Mouse (Mus musculus) cerebellum, postnatal 10 days (tissue): ENCODE measurements around the gene Homer2.
A peak's percentile ranks its signal among the peaks of the same experiment; 100 is the strongest.

Experiments
- DNase-seq, 2 experiments: peaks; one replicate each; pipeline ENCODE4 v3.0.0; 2021; ENCODE audit warnings: mixed read lengths in 2 of 2

Homer2 gene

DNA sequence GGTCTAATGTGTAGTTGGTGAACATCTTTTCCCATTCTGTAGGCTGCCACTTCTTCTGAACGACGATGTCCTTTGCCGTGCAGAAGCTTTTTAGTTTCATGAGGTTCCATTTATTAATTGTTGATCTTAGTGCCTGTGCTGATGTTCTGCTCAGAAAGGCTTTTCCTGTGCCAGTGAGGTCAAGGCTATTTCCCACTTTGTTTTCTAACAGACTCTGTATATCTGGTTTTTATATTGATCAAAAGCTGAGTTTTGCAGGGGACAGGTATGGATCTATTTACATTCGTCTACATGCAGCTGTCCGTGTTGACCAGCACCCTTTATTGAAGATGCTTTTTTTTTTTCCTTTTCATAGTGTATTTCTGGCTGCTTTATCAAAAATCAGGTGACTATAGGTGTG, 128.0 kb downstream of the Homer2 start:
- no peak for DNase-seq

DNA sequence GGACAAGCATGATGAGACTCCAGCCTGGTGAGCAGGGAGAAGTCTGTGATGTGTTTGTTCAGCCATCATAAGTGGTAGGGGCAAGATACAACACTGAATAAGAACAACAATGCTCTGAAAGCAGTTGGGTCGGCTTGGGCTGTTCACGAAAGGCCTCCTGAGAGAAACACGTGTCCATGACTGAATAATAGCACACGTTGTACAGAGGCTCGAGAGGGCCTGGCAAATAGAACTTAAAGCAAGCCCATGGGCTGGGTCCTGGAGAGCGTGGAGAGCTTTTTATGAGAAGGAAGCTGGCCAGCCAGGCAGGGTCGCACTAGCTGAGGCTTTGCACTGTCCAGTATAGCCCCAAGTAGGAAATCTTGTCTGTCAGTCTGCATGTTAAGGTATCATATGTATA, 128.9 kb downstream of the Homer2 start:
- DNase-seq: no peak

DNA sequence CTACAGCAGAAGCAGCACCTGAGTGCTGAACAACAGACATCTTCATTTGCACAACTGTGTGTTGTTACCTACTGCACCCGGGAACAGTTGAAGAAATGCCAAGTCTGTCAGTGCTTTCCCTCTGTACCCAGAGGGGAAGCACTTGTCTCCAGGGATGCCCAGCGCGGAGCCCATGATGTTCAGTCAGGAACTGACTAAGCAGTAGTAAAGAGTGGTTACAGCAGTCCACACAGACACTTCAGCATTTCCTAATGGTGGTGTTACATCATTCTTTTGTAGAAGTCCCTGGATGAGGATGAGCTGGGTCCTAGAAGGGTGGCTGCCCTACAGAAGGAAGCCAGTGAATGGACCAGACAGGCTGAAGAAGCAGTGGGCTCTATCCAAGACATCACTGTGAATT, 129.5 kb downstream of the Homer2 start:
- no peak for DNase-seq

DNA sequence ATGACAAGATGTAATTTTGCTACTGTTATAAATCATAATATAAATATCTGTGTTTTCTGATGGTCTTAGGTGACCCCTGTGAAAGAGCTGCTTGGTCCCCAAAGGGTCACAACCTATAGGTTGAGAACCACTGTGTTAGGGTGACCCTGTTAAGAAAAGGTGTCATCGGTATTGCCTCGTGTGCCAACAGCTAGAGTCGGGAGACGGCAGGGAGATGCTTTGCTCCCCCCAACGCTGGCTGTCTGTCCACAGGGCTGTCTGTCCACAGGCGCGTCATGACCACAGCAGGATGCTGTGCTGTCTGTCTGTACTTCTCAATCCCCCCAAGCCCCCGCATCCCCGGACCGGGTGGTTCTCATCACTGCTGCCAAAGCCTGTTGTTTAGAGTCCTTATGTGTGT, 131.7 kb downstream of the Homer2 start:
- no peak for DNase-seq

DNA sequence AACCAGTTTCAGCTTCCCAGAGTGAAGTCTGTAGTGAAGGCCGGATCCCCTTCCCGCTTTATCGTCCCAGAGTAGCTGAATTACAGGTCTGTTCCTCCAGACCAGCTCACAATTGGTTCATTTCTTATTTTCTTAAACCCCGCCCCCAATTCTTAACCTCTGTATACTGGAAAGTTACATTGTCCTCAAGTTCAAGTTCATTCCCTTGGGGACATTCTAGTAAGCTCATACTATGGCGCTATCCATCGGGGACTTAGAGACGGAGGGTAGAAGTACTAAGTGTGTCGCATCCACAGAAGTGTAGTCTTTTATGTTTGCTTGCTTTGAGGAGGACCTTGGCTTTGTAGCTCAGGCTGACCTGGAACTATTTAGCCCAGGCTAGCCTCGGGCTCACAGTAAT, 133.5 kb downstream of the Homer2 start:
- no peak for DNase-seq

DNA sequence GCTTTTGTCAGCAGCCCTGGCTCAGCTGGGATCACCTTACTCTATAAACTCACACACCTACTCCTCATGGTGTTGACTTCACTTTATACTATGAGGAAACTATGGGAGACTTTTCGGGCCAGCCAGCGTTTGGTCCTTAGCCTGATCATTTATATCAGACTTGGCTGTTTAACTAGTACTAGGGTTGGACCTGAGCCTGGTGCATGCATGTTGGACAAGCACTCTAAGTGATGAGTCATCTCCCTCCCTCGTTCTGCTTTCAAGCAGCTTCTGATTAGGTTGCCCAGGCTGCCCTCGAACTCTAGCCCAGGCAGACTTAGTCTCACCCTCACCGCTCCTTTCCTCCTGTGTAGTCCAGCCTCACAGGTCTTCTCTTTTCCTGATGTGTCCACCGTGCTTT, 133.9 kb downstream of the Homer2 start:
- DNase-seq: no peak

DNA sequence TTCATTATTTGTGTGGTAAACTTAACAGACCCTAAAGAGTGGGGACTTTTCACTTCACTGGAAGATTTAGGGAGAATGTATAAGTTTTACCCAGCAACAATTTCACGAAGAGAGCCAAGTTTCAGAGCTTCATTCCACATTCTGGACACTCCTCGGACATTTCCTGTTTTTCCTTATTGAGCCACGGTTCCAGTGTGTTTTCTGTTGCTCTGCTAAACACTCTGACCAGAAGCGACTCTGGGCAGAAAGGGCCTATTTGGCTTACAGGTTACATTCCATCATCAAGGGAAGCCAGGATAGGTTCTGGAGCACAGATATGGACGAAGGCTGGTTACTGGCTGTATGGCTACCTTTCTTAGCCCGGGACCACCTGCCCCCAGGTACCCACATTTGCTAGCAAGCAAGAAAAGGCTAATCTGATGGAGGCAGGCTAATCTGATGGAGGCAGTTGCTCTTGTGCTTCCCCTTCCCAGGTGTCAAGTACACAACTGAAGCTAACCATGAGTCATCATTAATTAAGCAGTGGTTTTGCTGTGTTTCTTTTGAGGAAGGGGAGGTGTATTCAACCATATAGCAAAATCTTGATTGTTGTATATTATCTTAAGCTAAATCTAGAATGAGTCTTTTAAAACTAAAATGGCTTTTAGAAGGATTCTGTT, 134.6 kb downstream of the Homer2 start:
- no peak for DNase-seq

DNA sequence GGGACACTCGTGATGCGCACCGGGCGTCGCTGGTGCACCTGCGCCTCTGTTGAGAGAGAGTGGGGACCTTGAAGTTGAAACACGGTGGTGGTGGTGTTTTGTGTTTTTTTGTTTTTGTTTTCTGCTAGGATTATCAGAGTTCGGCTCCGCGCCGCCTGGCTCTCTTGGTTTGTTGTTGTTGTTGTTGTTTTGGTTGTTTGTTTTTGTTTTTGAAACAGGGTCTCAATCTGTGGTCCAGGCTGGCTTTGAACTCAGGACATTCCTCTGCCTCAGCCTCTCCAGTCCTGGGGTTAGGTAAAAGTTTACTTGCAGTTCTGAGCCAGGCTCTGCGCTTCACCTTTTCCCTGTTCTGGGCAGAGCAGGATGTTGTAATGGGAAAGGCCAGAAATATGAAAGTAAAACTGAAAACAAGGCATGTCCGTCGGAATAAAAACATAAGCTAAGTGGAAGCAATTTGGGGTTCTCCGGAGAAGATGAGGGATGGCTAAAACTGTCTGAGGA, 135.3 kb downstream of the Homer2 start:
- DNase-seq: no peak

DNA sequence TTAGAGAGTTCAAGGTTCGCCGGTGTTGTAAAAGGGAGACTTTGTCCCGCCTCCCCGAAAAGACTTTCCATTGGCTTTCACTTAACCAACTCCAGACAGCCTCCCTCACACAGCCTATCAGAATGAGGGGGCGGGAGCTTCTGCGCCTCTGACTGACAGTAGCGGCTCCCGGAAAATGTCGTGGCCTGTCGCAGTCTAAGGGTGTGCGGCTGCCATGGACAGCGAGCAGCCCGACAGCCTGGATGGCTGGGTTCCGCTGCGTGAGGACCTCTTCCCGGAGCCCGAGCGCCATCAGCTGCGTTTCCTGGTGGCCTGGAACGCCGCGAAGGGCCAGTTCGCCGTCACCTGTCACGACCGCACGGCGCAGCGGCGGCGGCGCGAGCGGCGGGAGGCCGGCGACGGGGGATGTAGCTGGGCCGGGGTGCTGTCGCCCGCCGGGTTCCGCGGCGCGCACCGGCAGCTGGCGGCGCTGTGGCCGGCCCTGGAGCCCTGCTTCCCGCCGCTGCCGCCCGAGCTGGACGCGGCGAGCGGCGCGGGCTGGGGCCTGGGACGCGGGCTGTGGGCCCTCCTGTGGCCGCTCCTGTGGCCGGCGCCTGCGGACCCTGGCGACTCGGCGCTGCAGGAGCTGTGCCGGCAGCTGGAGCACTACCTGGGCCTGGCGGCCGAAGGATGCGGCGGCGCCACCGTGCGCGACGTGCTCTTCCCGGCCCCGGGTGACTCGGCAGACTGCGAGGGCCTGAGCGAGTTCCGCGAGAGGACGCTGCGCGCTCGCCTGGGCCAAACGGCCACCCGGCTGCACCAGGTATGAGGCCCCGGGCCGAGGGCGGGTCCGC, 136.0 kb downstream of the Homer2 start, which contains the start of gene Whamm:
Gene Whamm, plus strand, starts transcription at position 159 of the 833 bp plus-strand sequence.
- DNase-seq: peak; percentile 94 to 96

DNA sequence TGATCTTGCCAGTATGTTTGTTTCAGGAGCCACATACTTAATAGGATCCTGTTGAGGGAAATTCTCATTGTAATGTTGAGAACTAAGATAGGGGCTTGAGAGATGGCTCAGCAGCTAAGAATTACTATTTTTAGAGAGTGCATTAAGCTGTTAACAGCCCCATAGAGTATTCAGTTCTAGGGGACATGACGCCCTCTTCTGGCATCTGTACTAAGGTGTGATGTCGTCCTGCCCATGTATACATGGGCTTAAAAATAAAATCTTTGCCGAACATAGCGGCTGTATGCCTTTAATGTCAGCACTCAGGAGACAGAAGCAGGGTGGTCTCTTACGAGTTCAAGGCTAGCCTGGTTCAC, 136.6 kb downstream of the Homer2 start:
- no peak for DNase-seq

DNA sequence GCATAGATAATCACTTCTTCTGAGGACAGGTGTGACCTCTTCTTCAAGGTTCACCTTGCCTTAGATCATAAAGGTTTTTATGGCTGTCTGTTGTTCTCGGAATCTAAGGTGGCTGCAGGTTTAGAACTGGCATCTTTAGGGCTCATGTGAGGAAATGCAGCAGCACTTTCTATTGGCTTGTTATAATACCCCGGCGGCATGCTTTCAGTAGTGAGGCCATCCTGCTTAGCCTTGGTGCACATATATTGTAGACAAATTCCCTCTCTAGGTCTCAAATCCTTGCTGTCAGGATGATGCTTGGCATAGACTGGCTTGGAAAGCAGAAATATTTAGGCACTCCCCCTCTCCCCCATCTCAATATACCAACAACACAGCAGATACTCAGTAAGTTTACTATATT, 137.1 kb downstream of the Homer2 start:
- no peak for DNase-seq

DNA sequence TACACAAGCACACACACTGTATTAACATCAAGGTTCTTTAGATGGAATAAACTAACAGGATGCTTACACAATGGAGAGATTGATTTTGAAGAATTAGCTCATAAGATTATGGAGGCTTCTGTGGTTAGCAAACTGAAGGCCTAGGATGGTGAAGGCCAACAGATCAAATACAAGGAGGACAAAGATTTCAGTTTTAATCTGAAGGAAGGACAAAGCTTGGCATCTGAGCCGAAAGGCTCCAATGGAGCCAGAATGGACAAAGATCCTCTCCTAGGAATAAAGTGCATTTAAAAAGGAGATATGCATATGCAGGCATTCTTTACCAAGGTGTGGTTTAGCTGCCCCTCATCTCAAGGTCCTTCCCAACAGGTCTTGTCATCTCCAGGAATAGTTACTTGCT, 137.5 kb downstream of the Homer2 start:
- DNase-seq: no peak

DNA sequence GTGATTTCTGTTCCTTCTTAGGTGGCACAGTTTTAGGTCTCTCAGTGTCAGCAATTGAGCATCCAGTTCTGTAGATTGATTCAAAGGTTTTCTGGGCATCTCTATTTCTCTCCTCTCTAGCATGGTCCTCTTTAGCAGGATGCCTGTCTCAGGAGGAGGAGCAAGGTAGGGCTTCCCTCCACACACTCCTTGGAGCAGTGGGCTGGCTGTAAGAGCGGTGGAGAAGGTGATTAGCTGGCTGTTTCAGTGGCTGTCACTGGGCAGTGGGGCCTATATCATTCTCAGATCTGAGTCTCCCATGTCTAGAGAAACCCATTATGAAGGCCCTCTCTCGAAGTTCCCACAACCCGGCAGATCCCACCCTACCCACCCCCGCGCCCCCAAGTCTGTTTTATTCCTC, 139.9 kb downstream of the Homer2 start:
- DNase-seq: no peak

DNA sequence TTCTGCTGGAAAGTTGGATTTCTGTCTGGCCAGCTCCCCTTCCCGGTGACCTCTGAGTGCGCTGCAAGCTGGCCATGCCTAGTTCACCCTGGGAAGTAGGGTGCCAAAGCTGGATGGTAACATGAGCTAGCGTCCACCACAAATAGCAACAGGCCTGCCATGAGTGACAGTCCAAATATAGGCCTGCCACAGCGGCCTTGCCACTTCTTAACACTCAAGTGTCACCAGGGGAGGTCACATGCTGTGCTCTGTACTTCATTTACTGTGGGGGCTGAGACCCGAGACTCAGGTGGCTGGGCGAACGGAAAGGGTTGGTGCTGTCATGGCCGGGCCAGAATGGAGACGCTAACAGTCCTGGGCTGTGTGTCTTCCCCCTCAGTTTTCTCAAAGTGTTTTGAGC, 140.4 kb downstream of the Homer2 start, which contains the start of gene Fsd2:
Gene Fsd2, minus strand, starts transcription at position 53 of the 400 bp plus-strand sequence.
- no peak for DNase-seq

DNA sequence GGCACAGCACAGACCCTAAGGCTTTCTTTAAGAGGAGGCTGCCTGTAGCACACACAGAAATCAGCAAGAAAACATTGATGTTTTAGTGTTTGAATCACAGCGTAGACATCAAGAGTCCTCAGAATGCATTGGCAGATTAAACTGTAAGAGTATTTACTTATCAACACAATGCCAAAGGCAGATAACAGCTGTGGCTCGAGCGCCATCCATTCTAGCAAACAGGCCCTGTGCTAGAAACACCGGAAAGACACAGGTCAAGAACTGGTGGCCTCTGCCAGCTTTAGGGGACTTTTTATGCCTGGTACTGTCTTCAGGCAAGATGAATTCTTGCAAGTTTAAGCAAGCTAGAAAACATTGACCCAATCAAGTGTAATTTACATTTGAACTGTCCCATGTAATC, 141.0 kb downstream of the Homer2 start:
- DNase-seq: no peak

DNA sequence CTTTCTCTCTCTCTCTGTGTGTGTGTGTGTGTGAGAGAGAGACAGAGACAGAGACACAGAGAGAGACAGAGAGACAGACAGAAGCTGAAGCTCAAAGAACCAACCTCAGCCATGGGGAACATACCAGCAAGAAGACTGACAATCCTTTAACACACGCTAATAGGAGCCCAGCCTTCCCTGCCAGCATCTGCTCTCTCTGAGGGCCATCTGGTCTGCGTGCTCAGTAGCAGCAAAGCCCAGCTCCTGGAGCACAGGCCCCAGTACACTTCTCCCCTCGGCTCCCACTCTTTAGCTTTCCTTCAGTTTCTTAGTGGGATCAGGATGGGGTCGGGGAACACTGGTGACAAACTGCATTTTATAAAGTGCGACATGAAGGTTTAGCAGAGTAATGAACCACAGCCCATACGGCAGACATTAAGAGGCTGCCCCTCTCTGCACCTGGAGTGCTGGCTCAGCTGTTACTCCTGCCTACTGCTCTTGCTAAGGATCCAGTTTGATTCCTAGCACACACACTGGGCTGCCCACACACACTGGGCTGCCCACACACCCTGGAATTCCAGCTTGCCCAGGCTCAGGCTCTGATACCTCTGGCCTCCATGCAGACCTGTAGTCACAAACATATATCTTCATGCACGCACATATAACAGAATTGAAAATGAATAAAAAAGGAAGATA, 141.8 kb downstream of the Homer2 start:
- DNase-seq: peak; percentile 77 to 79

DNA sequence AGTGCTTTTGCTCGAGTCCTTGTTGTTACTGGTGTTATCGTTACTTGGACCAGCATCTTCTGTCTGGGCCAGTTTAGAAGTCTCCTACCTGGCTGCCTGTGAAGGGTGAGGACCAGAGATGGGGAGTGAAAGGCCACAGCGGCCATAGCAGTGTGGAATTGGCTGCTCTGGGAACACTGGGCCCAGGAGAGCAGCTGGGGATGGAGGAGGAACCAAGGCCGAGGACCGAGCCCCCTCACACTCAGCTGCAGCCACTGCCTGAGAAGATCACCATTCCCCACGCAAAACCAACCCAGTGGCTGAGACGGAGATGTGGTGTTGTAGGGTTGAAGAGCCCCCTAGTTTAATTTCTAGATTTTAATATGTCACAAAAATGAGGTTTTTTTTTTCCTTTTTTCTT, 142.6 kb downstream of the Homer2 start:
- DNase-seq: no peak

DNA sequence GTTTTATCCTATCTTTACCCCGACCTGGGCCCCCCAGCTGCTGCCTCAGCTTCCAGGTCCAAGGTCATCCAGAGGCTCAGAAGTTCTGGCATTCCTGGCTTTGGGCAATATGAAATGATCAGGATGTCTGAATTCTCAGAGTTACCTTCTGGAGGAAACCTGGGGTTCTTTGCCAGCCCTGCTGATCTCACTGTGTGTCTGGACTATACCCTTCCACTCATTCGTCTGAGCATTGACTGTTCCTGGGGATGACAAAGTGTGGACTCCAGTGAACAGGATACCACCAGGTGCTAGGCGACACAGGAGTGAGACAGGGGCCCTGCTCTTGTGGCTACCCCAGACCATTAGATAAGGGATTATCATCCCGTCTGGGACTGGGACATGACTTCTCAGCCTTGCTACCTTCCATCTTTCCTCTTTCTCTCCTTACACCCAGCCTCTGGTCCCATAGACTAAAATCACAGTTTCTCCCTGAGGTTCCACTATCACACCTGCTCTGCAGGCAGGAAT, 143.8 kb downstream of the Homer2 start:
- no peak for DNase-seq

DNA sequence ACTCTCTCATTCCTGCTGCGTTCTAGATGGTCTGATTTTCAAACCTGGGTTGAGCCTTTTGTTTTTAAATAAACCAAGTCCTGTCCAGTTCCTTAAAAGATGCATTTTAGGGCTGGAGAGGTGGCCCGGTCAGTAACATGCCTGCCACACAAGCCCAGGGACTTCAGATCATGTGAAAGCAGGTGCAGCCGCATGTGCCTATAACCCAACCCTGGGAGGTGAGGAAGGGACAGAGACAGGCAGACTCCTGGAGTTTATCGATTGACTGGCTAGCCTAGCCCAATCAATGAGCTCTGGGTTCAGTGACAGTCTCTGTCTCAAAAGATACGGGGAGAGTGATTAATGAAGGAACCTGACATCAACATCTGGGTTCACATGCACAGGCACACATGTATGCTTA, 146.1 kb downstream of the Homer2 start:
- DNase-seq: no peak

DNA sequence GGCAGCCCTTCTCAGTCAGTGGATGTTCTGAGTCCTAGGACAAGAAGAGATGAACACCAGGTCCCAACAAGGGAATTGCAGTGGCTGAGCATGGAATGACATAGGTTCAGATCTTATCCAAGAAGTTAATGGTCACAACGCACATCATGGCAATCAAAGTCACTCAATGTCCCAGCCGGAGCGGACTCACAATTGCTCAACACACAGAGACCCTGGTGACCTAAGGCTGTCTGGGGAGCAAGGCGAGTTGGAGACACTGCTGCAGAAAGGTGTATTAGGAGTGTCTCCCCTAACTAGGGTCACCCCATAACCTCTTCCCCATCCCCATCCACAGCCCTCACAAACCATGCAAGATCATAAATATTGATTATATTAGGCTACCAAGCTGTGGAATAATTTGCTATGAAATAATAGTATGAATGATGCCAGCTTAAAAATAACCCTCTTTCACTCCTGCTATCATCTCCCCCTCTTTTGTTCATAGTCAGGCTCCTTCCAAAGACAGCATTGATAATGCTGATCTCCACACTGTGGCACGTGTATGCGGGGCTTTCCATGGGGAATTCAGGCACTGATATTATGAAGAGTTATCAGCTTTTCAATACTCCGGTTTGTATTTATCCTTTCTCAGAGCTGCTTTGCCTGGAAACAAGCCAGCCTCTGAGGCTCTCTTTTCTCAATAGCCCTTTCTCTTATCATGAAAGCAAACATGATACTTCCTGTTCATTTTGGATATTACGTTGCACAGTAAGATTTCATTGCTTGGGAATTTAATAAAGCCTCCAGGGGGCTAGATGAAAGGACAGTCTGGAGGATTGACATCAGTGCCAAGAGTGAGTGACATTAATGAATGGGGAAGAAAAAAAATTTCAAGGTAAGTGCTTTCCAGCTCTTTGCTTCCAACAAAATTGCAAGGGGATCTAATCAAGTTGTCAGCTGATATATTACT, 147.0 kb downstream of the Homer2 start:
- DNase-seq: no peak

DNA sequence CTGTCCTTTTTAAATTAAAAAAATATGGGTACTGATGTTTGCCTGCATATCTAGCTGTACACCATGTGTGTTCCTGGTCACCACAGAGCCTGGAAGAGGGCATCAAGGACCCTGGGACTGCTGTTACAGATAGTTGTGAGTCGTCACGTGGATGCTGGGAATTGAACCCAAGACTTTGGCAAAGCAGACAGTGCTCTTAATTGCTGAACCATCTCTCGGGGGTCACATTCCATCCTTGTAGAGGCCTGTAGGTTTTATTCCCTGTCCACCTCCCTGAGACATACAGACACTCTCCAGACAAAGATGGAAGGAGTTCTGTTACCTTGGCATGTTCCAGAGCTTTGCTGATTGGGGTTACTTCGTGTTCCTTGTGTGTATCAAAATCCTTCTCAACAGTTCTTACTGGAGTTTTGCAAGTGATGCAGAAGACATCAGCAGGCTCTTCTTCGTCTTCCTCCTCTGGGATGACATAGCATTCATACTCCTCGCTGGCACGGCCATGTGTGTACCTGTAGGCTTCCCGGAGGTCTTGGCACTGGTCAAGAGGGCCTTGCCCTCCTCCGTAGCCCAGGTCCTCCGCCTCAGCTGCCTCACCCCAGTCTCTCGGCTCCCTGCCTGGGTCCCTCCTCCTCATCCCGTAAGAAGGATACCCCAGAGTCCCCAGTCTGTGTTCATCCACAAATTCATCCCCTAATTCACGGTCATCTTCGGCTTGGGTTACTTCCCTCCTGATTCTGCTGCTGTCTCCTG, 147.9 kb downstream of the Homer2 start:
- DNase-seq: no peak

DNA sequence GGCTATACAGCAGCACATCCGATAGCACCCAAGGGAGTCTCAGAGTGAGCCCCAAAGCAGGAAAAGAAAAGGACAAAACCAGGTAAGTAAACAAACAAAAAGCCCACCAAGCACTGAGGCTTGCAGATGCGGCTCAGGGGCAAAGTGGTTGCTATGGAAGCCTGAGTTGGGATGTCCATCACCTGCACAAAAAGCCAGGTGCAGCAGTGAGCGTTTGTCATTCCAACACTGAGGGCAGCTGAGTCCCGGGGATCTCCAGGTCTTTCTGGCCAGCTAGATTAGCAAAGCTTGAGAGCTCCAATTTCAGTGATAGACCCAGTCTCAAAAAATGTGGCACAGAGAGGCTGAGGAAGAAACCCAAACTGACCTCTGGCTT, 149.4 kb downstream of the Homer2 start:
- no peak for DNase-seq
